Mouse (Mus musculus) A20 (cell line): ENCODE measurements around the gene Duox1.
"Not testable (repeated sequence)": the region's sequence is repeated elsewhere in the genome, so short reads cannot be mapped to it uniquely, and the experiment has no call there.

Experiments used
- DNase-seq: peaks from one replicate; pipeline ENCODE4 v3.0.0-alpha.2; 2011; ENCODE audit warnings: low read depth, low spot score

Duox1 gene

DNA sequence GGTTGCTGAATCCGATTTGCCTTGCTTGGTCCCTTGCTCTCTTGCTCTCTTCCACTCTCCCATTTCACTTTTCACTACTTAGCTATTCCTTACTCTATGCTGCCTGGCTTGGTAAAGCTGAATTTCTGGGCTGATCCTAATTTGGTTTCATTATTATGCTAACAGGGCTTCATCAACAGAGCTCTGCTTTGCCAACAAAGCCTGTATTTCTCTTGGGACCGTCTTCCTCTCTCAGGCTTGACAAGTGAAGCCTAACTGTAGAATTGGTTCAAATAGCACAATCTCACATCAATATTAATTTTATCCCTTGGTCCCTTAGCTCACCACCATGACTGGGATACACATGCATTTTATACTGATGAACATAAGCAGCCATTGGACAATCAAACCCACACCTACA is 3.9 kb upstream of the Duox1 start:
- DNase-seq, result no peak

- peak; percentile 45 for DNase-seq
Observed at GRCm38 (mm10) chr2:122312722-122313417, 2.6 kb upstream of the Duox1 start.

- DNase-seq, result no peak
Observed at GRCm38 (mm10) chr2:122313536-122313935, 1.9 kb upstream of the Duox1 start, which contains the start of gene Duoxa1. Gene Duoxa1 (minus strand): TSS chr2:122313730.

DNA sequence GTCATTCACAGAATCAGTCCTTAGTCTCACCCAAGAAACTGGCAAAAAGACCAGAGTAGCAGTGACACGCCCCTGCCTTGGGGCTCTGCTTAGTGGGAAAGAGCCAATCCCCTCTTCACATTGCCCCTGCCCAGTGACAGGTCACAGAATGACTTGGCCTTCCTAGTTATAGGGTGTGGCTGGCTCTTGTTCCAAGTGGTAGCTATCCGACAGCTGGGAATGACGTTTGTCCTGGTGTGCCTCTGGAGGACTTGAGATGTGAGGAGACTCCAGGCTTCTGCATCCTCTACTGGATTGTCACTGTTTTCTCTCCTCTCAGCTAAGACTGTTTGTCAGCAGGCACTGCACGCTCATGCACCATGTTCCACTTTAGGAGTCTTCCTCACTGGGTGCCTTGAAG is 1.9 kb downstream of the Duox1 start:
- no peak for DNase-seq

DNA sequence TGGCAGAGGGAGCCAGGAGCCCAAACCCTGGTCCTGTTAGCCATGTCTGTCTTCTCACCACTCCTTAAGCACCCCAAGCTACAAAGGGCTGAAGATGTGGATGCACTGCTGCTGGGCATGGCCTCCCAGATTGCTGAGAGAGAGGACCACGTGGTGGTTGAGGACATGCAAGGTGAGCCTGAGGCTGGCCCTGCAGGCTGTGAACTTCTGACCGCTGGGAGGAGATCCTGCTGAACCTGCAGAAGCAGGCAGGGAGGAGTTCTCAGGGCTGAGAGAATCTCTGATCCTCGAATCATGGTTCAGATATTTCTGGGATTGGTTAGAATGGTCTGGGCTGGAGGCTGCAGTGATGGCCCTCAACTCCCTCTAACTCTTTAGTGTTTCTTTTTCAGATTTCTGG is 8.5 kb downstream of the Duox1 start:
- DNase-seq, result no peak

DNA sequence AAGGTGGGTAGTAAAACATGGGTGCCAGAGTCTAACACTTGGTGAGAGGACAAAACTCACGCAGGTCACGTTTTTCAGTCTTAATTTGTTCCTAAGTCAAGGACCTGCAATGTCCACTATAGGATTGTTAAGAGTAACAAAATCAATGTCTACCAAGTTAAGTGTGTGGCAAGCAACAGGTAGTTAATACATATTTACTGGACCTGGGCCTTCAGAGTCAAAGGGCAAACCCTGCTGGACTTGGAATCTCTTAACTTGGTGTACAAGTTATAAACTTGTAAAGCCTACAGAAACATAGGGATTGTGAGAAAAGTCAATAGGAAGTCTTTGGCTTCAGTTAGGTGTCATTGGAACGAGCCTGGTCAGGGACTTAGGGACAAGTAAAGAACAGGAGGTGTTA is 9.1 kb downstream of the Duox1 start:
- DNase-seq, result no peak

DNA sequence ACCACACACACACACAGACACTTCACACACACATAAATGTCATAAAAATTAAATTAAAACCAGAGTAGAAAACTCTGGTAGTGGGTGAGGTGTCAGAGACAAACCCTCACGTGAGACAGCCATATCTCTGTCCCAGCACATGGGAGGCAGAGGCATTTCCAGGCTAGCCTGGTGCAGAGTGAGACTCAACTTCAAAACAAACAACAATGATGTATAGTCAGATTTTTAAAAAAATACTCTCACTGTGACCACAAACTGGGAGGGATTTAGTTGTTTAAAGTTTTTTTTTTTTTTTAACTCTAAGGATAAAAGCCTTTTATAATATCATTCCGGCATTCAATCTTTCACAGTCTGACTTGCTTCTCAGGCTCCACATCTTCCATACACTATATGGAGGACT is 9.9 kb downstream of the Duox1 start:
- no peak for DNase-seq

GRCm38 (mm10) chr2:122327986-122328385 is 12.5 kb downstream of the Duox1 start:
- DNase-seq, result no peak

GRCm38 (mm10) chr2:122330317-122330716 is 14.8 kb downstream of the Duox1 start:
- DNase-seq, result not testable (repeated sequence)

- no peak for DNase-seq
Observed at GRCm38 (mm10) chr2:122332222-122332621, 16.8 kb downstream of the Duox1 start.

GRCm38 (mm10) chr2:122334170-122334569 is 18.7 kb downstream of the Duox1 start:
- no peak for DNase-seq

DNA sequence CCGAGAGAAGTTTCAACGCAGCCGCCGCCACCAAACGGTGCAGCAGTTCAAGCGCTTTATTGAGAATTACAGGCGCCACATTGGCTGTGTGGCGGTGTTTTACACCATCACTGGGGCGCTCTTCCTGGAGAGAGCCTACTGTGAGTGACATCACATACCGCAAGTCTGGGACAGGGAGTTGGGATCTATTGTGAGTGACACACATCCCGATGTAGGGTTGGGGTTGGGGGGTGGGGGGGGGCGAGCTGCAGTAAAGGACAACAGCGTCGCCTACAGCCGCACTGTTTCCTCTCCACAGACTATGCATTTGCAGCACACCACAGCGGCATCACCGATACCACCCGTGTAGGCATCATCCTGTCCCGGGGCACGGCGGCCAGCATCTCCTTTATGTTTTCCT is 21.8 kb downstream of the Duox1 start:
- no peak for DNase-seq

DNA sequence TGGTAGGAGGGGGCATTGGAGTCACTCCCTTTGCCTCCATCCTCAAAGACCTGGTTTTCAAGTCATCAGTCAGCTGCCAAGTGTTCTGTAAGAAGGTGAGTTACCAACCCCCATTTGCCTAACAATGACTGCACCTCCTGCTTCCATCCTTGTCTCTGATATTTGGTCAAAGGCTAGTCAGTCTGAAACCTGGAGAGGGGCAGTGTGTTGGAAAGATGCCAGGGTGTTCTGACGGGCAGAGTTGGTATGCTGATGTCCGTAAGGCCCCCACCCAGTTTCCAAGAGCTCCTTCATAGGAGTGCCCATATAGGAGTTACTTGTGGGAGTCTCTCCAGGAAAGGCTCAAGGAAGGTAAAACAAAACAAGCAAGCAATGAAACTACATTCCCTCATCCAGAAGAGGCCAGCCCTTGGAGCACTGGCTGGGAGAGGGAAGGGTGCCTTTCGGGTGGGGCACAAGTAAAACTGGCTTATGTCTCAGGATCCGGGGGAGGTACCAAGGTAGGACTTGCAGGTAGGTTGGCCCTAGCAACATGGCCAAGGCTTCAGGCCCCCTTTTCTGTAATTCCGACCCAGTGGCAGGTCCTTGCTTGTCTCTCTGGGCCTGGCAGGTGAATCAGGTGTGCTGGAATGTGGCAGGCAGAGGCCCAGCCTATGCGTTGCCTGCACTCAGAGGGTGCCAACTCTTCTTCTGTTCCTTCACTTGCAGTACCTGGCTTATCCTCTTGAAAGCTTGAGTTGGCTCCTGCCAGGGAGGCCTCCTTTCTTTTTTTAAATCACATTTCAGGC is 29.8 kb downstream of the Duox1 start:
- no peak for DNase-seq

DNA sequence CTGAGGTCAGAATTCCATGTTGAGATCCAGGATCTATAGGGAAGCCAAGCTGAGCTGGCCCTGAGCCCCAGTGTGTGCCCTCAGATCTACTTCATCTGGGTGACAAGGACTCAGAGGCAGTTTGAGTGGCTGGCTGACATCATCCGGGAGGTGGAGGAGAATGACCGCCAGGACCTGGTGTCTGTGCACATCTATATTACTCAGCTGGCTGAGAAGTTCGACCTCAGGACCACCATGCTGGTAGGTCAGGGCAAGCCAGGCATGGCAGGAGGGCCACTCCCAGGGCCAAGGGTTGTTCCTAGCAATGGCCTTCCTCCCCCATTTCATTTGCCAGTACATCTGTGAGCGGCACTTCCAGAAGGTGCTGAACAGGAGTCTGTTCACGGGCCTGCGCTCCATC is 30.7 kb downstream of the Duox1 start:
- not testable (repeated sequence) for DNase-seq

GRCm38 (mm10) chr2:122347257-122347656 is 31.8 kb downstream of the Duox1 start:
- DNase-seq, result no peak

DNA sequence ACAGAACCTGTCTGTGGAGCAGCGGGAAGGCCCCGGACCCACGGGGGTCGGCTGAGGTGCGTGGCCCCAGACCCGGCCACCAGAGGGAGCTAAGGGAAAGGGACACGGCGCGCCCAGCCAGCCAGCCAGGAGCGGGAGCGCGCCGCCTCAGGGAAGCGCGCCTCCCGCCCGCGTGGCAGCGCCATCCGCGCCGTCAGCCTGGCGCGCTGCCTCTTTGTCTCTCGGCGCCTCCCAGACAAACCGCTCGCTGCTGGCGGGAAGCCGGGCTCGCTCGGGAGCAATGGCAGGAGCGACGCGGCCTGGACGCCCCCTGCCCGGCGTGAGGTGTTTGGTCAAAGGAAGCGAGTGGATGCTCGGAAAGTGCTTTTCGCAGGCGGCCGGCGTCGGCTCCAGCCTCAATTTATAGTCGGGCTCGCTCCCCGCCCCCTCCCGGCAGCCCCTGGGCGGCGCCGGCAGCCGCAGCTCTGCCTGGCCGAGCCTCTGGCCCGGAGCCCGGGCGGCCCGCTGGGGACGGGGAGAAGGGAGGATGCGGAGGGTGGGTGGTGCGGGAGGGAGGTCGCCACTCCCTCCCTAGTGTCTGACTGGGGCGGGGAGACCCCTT is 33.2 kb downstream of the Duox1 start:
- peak; percentile 91 for DNase-seq

DNA sequence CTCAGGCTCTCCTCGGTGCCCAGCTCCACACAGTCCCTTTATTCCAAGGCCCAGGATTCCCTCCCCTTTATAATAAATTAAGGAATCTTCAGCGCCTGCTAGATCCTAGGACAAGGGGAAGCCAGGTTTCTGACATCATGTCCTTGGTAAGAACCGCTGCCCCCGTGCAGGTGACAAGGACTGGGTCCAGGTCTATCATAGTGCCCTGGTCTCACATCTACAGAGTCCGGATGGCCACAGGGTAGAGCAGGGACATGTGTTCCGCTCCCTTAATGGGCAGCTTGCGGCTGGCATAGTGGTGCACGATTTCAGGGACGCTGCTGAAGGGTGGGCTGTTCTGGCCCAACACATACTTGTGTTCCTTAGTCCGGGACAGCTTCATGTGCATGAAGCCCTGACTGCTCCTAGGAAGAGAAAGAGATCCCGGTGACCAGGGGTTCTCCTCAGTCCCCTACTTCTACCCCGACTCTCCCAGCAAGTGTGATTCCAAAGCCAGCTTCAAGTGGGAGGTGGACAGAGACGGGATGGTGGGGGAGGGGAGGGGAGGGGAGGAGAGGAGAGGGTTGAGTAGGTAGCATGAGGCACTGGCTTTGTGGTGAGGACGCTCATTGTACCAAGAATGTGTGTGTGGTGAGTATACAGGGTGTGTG is 33.8 kb downstream of the Duox1 start:
- no peak for DNase-seq

DNA sequence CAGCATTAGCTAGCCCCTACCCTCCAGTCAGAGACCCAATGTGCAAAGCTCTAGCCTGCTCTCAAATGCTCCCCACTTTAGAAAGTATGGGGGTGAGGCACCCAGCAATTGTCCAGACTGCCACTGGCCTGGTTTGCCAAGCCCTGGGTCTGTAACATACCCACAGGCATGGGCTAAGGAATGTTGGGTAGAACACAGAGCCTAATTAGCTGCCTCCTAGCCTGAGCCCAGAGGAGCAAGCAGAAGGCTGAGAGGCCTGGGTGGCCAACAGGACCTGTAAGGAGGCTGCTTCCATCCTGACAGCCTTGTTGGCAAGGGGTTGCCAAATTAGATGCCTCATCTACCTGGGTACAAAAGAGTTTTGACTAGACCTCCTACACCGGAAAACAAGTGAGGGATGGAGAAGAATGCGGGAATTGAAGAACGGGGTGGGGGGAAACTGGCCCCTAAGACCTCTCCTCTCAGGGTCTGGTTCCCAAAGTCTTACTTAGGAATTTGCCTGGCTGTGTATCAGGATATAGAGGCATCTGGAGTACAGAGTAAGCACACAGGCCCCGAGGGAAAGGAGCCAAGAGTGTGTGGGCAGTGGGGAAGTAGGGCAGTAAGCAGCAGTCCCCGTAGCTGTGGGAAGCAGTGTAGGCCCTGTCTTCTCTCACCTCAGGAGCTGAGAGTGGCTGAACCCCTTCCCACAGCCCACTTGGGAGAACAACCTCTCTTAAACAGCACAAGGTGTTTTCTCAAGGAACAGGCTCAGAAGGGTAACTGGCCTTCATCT is 35.9 kb downstream of the Duox1 start:
- DNase-seq, result no peak

- no peak for DNase-seq
Observed at GRCm38 (mm10) chr2:122351931-122352329, 36.5 kb downstream of the Duox1 start.

- no peak for DNase-seq
Observed at GRCm38 (mm10) chr2:122352992-122353391, 37.5 kb downstream of the Duox1 start.

- DNase-seq, result no peak
Observed at GRCm38 (mm10) chr2:122353765-122354164, 38.3 kb downstream of the Duox1 start.
